Mouse (Mus musculus): Measurements from ENCODE around the gene Rasal3. TPM values are rescaled to one million over a fixed set of nuclear protein-coding genes. Genes with fewer than 3 reads are reported as not detected.
A peak's percentile ranks its signal among the peaks of the same experiment; 100 is the strongest.

Rasal3 gene
- polyA plus RNA-seq, 2 experiments from 2014 or later: 123 to 158 TPM

DNA sequence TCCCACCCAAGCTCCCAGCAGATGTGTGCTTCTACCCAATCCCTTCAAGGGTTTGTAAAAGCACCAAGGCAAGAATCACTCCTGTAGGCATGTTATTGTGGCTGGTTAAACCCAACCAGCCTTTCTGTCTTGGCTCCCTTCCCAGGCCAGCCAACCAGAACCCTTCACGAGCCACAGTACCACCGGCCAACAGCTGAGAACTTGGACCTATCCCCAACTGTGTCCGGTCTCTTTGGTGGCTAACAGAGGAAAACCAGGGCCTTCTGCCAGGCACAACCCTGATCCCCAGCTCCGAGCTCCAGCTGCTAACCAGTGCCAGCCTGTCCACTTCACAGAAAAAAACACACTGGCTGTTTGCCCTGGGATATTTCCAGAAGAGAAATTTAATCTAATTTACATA is 49.7 kb downstream of the Rasal3 start:
- no peak for ATAC-seq

DNA sequence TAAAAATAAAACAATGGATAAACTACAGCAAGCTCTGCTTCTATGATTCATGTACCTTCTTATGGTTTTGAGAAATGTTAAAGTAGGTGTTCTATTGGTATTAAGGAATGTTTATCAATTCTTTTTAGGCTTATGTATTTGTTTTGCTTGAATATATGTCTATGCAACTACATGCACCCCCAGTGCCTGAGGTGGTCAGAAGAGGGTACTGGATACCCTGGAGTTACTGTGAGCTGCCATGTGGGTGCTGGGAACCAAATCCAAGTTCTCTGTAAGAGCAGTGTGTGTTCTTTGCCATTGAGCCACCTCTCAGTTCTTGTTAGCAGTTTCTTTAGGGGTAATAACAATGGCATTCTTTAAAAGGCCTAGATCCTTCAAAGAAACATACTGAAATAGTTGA is 51.7 kb downstream of the Rasal3 start:
- no peak for ATAC-seq

DNA sequence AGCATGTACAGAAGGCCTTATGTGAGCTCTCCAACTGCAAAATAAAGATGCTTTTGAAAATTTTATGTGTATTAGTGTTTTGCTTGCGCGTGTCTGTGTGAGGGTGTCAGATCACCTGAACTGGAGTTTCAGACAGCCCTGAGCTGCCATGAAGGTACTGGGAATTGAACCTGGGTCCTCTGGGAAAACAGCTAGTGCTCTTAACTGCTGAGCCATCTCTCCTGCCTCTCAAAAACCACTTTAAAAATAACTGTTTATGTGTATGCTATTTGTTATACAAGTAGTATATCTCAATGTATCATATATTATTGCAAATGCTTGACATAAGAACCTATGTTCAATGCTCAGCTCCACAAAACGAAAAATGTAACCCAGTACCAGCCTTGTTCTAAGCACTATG is 52.1 kb downstream of the Rasal3 start:
- no peak for ATAC-seq

DNA sequence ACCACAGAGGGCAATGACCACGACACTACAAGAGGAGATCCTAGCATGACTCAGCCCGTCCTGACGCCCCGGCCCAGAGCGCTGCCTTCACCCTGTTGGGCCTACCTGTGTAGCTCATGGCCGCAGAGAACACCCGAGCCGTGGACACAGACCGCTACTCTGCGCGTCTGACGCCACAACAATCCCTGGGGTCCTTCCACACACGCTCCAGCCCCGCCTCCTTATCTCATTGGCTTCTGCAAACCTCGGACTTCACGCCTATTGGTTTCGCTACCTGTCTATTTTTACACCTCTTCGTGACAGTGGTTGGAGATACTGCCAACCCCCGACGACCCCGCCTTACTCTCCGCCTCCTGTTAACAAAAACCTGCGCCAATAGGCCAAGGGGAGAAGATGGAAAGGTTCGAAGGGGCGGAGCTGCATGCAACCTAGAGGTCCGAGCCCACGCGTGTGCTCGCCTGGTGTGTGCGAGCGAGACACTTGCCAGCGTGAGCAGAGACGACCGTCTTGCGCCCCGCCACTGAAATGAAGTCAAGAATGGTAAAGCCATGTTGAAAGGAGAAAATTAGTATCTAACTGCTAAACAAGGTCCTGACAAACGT is 52.9 kb downstream of the Rasal3 start, which contains the start of gene Akap8l:
Gene Akap8l, minus strand, starts transcription at position 226 of the 602 bp plus-strand sequence.
- ATAC-seq: peak; percentile 97

DNA sequence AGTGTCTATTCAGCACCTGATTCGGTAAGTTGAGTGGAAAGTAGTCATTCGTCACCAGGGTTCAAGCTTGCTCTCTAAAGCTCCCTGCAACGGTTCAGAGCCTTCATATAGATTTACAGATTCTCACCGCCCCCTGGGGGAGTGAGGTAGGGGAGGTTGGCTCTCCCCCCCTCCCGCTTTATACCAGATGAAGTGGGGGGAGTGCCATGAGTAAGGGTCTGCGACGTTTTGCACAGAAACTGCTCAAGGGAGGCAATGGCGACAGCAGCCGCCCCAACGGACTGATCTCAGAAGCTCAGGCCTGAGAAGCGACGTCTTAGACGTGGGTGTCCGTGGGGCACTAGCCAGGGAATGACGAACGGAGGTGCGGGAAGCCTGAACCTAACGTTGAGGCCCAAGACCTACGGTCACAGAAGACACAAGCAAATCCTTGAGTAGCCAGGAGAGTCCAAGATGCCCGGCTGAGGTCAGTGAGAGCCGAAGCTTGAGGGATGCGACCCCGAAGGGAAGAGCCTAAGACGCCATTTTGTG is 53.5 kb downstream of the Rasal3 start:
- ATAC-seq: no peak

DNA sequence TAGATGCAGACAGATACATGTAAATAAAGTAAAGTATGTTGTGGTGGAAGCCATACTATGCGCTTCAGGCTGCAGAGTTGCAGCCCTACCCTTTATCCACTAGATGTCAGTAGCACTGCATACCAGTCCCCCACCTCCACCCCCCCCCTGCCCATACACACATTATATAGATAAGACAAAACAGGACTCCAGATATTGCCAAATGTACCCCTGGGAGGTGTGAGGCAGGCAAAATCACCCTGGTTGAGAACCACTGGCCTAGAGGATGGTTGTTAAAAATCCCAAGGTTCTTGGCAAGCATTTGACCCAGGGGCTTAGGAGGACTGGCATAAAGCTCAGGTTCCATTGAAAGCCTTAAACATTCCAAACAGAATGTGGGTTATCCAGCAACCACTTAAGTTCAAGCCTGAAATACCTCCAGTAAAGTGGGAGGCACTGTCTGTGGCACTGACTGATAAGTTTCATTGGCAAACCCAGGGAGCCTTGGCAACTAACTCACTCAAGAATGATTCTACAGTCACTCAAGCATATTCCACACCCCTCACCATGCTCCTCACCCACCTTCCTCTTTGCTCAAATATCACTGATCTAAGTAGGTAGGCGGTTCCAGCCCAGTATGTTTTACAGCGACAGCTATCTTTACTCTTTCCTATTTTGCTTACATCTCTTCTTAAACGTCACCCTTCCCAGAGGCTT is 54.2 kb downstream of the Rasal3 start:
- peak; percentile 34 for ATAC-seq

DNA sequence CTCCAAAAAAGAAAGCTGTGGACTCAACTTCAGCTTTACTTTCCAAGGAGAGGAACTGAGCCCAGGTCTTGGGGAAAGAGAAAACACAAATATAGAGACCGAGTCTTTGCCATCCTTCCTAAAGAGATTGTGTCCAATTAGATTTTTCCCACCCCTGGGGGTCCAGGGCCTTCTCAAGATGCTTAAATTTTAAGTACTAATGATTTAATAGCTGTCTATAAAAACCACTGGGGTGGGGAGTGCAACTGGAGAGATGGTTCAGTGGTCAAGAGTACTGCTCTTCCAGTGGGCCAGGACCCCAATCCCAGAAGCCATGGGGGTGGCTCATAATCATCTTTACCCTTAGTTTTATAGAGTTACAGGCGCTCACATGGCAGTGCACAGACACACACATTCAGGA is 55.0 kb downstream of the Rasal3 start:
- no peak for ATAC-seq

DNA sequence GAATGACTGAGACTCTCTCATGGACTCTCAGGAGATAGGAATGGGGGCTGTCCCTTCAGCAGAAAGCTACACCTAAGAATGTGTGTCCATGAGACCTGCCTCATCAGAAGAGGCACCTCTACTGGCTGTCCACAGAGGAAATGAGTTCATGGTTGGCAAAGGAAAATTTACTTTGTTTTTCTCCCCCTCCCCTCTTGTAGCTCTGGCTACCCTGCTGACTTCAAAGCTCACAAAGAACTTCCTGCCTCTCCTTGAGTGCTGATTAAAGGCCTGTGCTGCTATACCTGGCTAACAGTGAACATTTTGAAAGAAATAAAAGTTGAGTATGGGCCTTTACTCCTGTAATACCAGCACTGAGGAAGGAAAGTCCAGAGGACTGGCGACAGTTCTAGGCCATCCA is 62.3 kb downstream of the Rasal3 start:
- no peak for ATAC-seq

Other genes with a start within 250 kb of the Rasal3 start
- gene Notch3, start 236.7 kb downstream of the Rasal3 start, polyA plus RNA-seq (2017; shearing (Covaris generic)): not detected
- not detected for gene Ephx3, start 214.0 kb downstream of the Rasal3 start, polyA plus RNA-seq (2017; shearing (Covaris generic))
- gene Brd4, start 118.9 kb downstream of the Rasal3 start, polyA plus RNA-seq (2017; shearing (Covaris generic)): 10 to 100 TPM; 61.8 to 71.6 TPM
- 100 to 1,000 TPM; 117 to 118 TPM for gene Akap8, start 82.3 kb downstream of the Rasal3 start, polyA plus RNA-seq (2017; shearing (Covaris generic))
- 10 to 100 TPM; 43.6 to 50.5 TPM for gene Akap8l, start 53.0 kb downstream of the Rasal3 start, polyA plus RNA-seq (2017; shearing (Covaris generic))
- 10 to 100 TPM; 11.9 TPM for gene Wiz, start 14.1 kb downstream of the Rasal3 start, polyA plus RNA-seq (2017; shearing (Covaris generic))
- gene Pglyrp2, start 20.6 kb upstream of the Rasal3 start, polyA plus RNA-seq (2017; shearing (Covaris generic)): 10 to 100 TPM; 68.7 to 79.5 TPM
- under 1 TPM in 1 of 2 experiments, not detected in 1; 0.68 TPM for gene Cyp4f39, start 49.1 kb upstream of the Rasal3 start, polyA plus RNA-seq (2017; shearing (Covaris generic))
- gene Cyp4f17, start 102.5 kb upstream of the Rasal3 start, polyA plus RNA-seq (2017; shearing (Covaris generic)): 1 to 10 TPM; 7.5 to 8.8 TPM
- gene Cyp4f16, start 133.0 kb upstream of the Rasal3 start, polyA plus RNA-seq (2017; shearing (Covaris generic)): 1 to 10 TPM; 7.4 to 7.6 TPM
- gene Cyp4f37, start 217.7 kb upstream of the Rasal3 start, polyA plus RNA-seq (2017; shearing (Covaris generic)): not detected

Data from activated CD4-positive, CD25-positive, alpha-beta regulatory T cell, adult 4 months (primary cell).